Mouse (Mus musculus) cortical plate, adult 2 months (tissue): ENCODE results near the gene Rfxap.

Experiments
- CTCF ChIP-seq: fragments of 200-500 bp; IDR thresholded peaks from 2 replicates; pipeline ENCODE4 v1.5.1; 2011; ENCODE audit warnings: mild to moderate bottlenecking, control low read depth, low read length; ENCODE audit not compliant: insufficient read depth; ENCODE audit errors: extremely low read depth
- POLR2A ChIP-seq: fragments of 200-500 bp; IDR thresholded peaks from 2 replicates; pipeline ENCODE4 v1.6.1; 2011; ENCODE audit warnings: mild to moderate bottlenecking, low read length, control low read depth; ENCODE audit not compliant: insufficient read depth; ENCODE audit errors: extremely low read depth

- TF ChIP-seq CTCF (no peak), POLR2A (no peak)
Measured at GRCm38 (mm10) chr3:54766811-54767210, 40.8 kb downstream of the Rfxap start.
